Mouse (Mus musculus): ENCODE data around the gene Cep97. TPM values are rescaled to one million over a fixed set of nuclear protein-coding genes. Genes with fewer than 3 reads are reported as not detected.
A peak's percentile ranks its signal among the peaks of the same experiment; 100 is the strongest.
"Not testable (repeated sequence)": the region's sequence is repeated elsewhere in the genome, so short reads cannot be mapped to it uniquely, and the experiment has no call there.

Gene Cep97
- polyA plus RNA-seq, 1 experiment from 2014 or later = 18.5 TPM

DNA sequence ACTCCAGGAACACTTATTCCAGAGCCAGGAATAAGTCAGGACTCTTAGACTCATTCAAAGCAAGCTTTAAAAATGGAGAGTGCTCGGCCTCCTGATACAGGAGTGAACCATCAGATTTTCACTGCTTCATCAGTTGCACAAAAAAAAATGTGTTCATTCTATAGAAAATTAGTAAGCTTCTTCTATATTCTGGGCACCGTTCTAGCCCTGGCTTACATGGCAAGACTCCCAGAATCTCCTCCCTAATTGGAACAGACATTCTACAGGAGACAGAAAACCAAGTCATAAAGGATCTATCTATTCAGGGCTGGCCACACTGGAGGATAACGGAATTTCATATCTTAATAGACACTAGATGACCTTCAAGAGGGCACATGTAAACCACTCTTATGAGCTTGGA, 73.6 kb downstream of the Cep97 start:
- Histone ChIP-seq H3K27me3 (ENCODE audit: low read depth, poor library complexity, severe bottlenecking) (no peaks in the 10 kb centered on the region), H3K4me1 (no peaks in the 10 kb centered on the region), H3K9me3 (replicated peaks) (no peaks in the 10 kb centered on the region), H3K27ac (replicated peaks) (no peak overlapping the region), H3K36me3 (peaks cover 19% of the 10 kb centered on the region), H3K4me3 (no peak overlapping the region)
- DNase-seq (ENCODE audit: low spot score) = no peak
- 93% methylated on average over 3 of the region's 3 CpGs for WGBS

DNA sequence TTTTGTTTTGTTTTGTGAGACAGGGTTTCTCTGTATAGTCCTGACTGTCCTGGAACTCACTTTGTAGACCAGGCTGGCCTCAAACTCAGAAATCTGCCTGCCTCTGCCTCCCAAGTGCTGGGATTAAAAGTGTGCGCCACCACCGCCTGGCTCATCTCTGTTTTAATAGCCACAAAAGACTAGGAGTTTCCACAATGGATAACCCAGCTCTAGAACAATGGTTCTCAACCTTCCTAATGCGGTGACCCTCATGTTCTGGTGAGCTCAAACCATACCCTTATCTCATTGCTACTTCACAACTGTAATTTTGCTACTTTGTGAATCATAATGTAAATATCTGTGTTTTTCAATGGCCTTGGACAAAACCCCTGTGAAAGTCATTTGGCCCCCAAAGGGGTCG, 75.2 kb downstream of the Cep97 start:
- H3K27ac ChIP-seq (replicated peaks); H3K4me3 ChIP-seq; H3K9me3 ChIP-seq (replicated peaks); H3K27me3 ChIP-seq (ENCODE audit: low read depth, poor library complexity, severe bottlenecking); H3K4me1 ChIP-seq; DNase-seq (ENCODE audit: low spot score): not testable (repeated sequence)
- peaks cover 16% of the 10 kb centered on the region for H3K36me3 ChIP-seq
- WGBS = 96% methylated on average over 4 of the region's 4 CpGs

DNA sequence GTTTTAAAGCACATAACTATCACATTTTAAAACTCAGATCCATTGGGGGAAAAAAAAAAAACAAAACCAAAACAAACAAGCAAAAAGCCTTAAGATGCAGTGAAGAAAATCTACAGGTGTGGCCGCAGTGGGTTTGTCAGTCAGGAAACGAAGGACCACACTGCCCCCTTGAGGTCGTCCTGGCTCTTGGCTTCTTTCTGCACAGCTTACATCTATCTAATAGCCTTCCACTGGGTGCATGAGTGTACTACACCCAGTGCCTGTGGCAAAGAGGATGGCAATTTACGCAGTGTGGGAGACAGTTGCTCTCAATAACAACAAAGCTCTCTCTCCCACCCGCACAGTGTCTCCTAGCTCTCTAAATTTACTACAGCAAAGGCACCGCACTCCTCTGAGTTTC, 76.2 kb downstream of the Cep97 start:
- Histone ChIP-seq H3K27ac (replicated peaks) (no peak overlapping the region), H3K36me3 (peaks cover 16% of the 10 kb centered on the region), H3K27me3 (ENCODE audit: low read depth, poor library complexity, severe bottlenecking) (no peaks in the 10 kb centered on the region), H3K4me1 (no peaks in the 10 kb centered on the region), H3K9me3 (replicated peaks) (no peaks in the 10 kb centered on the region), H3K4me3 (no peak overlapping the region)
- WGBS = 64% methylated on average over 6 of the region's 6 CpGs
- DNase-seq (ENCODE audit: low spot score) = peak; percentile 38

DNA sequence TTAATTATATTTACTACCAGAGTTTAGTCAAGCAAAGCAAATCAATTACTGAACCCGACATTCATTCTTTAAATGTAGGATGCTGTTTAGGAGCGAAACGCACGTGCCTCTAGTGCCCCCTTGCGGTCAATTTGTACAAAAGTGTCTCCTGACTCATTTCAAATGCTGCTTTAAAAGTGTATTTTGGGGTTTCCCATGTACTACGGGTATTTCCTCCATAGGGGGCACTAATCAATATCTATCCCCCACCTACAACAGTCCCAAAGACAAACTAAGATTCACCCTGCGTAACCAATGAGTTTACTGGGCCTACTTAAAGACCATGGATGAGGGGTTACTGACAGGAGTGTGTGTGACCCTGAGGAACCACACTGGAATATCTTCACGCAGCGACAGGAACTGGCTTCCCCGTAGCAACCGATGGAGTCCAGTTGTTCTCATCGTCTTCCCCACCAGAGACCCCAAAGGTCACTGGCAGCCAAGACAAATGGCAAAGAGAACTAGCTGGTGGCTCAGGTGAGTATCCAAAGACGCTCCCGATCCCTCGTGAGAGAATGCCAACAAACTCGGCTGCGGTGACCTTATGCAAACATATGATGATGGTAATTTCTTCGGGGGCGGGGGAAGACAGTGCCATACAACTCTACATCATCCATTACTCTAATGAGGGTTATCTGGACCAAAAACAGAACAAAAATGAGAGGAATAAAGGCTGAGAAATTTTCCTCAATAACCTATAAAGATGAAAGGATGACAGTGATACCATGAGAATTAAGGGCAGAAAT, 81.5 kb downstream of the Cep97 start:
- no peaks in the 10 kb centered on the region for H3K27me3 ChIP-seq (ENCODE audit: low read depth, poor library complexity, severe bottlenecking)
- no peak overlapping the region for H3K4me3 ChIP-seq
- no peak overlapping the region for H3K27ac ChIP-seq (replicated peaks)
- peak; percentile 65 for DNase-seq (ENCODE audit: low spot score)
- no peaks in the 10 kb centered on the region for H3K9me3 ChIP-seq (replicated peaks)
- no peaks in the 10 kb centered on the region for H3K4me1 ChIP-seq
- H3K36me3 ChIP-seq = peaks cover 10% of the 10 kb centered on the region; the same call in 1 of the 2 replicates
- WGBS = 62% methylated on average over 19 of the region's 19 CpGs

DNA sequence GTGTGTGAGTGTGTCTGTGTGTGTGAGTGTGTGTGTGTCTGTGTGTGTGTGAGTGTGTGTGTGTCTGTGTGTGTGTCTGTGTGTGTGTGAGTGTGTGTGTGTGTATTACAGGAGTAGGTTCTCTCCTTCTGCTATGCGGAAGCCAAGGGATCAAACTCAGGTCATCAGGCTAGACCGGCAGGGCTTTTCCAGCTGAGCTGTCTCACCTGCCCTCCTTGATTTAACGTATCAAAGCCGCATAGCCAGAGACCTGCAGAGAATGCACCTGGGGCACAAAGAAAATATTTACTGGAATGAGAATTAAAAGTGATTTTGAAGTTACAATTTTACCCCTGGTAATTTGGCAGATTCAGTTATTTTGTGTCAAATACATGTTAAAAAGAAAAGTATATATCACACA, 82.1 kb downstream of the Cep97 start:
- WGBS = 53% methylated on average over 4 of the region's 4 CpGs
- H3K36me3 ChIP-seq = peaks cover 10% of the 10 kb centered on the region; the same call in 1 of the 2 replicates
- no peak for DNase-seq (ENCODE audit: low spot score)
- no peak overlapping the region for H3K4me3 ChIP-seq
- H3K9me3 ChIP-seq (replicated peaks) = no peaks in the 10 kb centered on the region
- no peaks in the 10 kb centered on the region for H3K27me3 ChIP-seq (ENCODE audit: low read depth, poor library complexity, severe bottlenecking)
- H3K4me1 ChIP-seq = no peaks in the 10 kb centered on the region
- no peak overlapping the region for H3K27ac ChIP-seq (replicated peaks)

DNA sequence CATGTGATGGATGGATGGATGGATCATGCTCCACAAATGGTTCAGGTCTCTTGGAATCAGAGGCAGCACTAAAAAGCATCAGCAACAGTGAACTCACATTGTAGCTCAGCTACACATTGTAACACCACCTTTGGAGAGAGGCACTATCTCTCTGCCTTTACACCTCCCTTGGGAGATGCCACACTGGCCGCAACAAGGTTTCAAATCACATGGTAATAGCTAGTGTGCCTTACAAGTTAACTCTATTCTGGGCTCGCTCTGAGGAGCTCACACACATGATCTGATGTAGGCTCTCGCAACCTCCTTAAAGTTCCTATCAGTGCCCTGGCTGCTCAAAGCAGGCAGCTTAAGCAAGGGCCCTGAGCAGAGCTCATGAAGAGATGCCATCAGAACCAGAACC, 84.2 kb downstream of the Cep97 start:
- WGBS = 89% methylated on average over 3 of the region's 3 CpGs
- H3K4me1 ChIP-seq = no peaks in the 10 kb centered on the region
- no peaks in the 10 kb centered on the region for H3K27me3 ChIP-seq (ENCODE audit: low read depth, poor library complexity, severe bottlenecking)
- 0 out of 2 replicates have a peak, but pooled peaks cover 3% of the 10 kb centered on the region for H3K36me3 ChIP-seq
- H3K27ac ChIP-seq (replicated peaks) = no peak overlapping the region
- H3K9me3 ChIP-seq (replicated peaks) = 0 out of 2 replicates have a peak, but pooled peaks cover 3% of the 10 kb centered on the region
- DNase-seq (ENCODE audit: low spot score) = no peak
- no peak overlapping the region for H3K4me3 ChIP-seq

Other genes starting within 250 kb of the Cep97 start
- 1.1 and 1.2 TPM in 2 replicates for gene Nfkbiz, start 96.0 kb downstream of the Cep97 start, polyA plus RNA-seq (2016; fragmentation: Nextera tagmentation; extraction: Ambion mirVana)
- gene Nxpe3, start 39.6 kb downstream of the Cep97 start, polyA plus RNA-seq (2016; fragmentation: Nextera tagmentation; extraction: Ambion mirVana) = 0.95 and 1.1 TPM in 2 replicates
- 654 and 763 TPM in 2 replicates for gene Rpl24, start 31.4 kb upstream of the Cep97 start, polyA plus RNA-seq (2016; fragmentation: Nextera tagmentation; extraction: Ambion mirVana)
- 17.6 and 19.4 TPM in 2 replicates for gene Zbtb11, start 39.0 kb upstream of the Cep97 start, polyA plus RNA-seq (2016; fragmentation: Nextera tagmentation; extraction: Ambion mirVana)
- gene Pcnp, start 94.9 kb upstream of the Cep97 start, polyA plus RNA-seq (2016; fragmentation: Nextera tagmentation; extraction: Ambion mirVana) = 346 and 352 TPM in 2 replicates
- gene Trmt10c, start 103.0 kb upstream of the Cep97 start, polyA plus RNA-seq (2016; fragmentation: Nextera tagmentation; extraction: Ambion mirVana) = 30.9 and 34.8 TPM in 2 replicates
- gene Senp7, start 113.5 kb upstream of the Cep97 start, polyA plus RNA-seq (2016; fragmentation: Nextera tagmentation; extraction: Ambion mirVana) = 32.4 and 39.6 TPM in 2 replicates

Data from midbrain, embryonic 10.5 days (tissue).